Mouse (Mus musculus): ENCODE measurements around the gene Ccdc102a. TPM values are rescaled to one million over a fixed set of nuclear protein-coding genes. Genes with fewer than 3 reads are reported as not detected.
"Not testable (repeated sequence)": the region's sequence is repeated elsewhere in the genome, so short reads cannot be mapped to it uniquely, and the experiment has no call there.

Gene Ccdc102a
- polyA plus RNA-seq, 1 experiment from 2014 or later: 24.1 TPM

- peak overlapping the region; percentile 75; the same call in 1 of the 2 replicates for H3K27ac ChIP-seq (replicated peaks)
- peak overlapping the region; percentile 58 for H3K4me3 ChIP-seq
- H3K27me3 ChIP-seq (replicated peaks; ENCODE audit: low read depth, poor library complexity, severe bottlenecking): peaks cover 42% of the 10 kb centered on the region
- DNase-seq (ENCODE audit: low spot score): no peak
- peaks cover 60% of the 10 kb centered on the region for H3K4me1 ChIP-seq
- peaks cover 33% of the 10 kb centered on the region for H3K36me3 ChIP-seq (replicated peaks)
- H3K9me3 ChIP-seq: no peaks in the 10 kb centered on the region
- WGBS: 16% methylated on average over 4 of the region's 4 CpGs
Observed at GRCm38 (mm10) chr8:94870003-94870402, 47.9 kb downstream of the Ccdc102a start.

GRCm38 (mm10) chr8:94869146-94869545 lies 48.8 kb downstream of the Ccdc102a start:
- Histone ChIP-seq H3K36me3 (replicated peaks) (peaks cover 42% of the 10 kb centered on the region), H3K27me3 (replicated peaks; ENCODE audit: low read depth, poor library complexity, severe bottlenecking) (peaks cover 33% of the 10 kb centered on the region), H3K27ac (replicated peaks) (no peak overlapping the region), H3K9me3 (no peaks in the 10 kb centered on the region), H3K4me1 (peaks cover 51% of the 10 kb centered on the region), H3K4me3 (peak overlapping the region; percentile 58; the same call in 1 of the 2 replicates)
- DNase-seq (ENCODE audit: low spot score): no peak
- 52% methylated on average over 7 of the region's 7 CpGs for WGBS

DNA sequence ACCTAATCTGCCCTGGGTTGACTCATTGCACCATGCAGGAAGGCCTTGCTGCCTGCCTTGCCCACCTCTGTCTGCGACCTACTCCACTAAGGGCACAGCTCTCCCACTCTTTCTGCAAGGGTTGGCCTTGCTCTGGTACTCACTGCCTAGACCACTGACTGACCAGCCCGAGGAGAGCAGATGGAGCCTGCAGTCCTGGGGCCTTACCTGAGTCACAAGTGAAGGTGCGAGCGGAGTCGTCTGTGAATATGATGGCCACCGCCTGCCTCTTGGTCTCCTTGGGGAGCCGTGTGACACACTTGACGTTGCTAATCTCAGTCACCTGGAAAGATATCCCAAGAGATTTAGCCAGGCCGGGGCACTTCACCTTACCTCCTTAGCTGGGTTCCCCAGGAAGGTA lies 51.0 kb downstream of the Ccdc102a start:
- Histone ChIP-seq H3K4me1 (peaks cover 38% of the 10 kb centered on the region), H3K9me3 (no peaks in the 10 kb centered on the region), H3K27ac (replicated peaks) (no peak overlapping the region), H3K36me3 (replicated peaks) (peaks cover 64% of the 10 kb centered on the region), H3K4me3 (no peak overlapping the region), H3K27me3 (replicated peaks; ENCODE audit: low read depth, poor library complexity, severe bottlenecking) (peaks cover 28% of the 10 kb centered on the region)
- DNase-seq (ENCODE audit: low spot score): no peak
- WGBS: 89% methylated on average over 9 of the region's 9 CpGs

- no peak for DNase-seq (ENCODE audit: low spot score)
- no peaks in the 10 kb centered on the region for H3K9me3 ChIP-seq
- peaks cover 80% of the 10 kb centered on the region for H3K36me3 ChIP-seq (replicated peaks)
- 78% methylated on average over 10 of the region's 10 CpGs for WGBS
- no peak overlapping the region for H3K27ac ChIP-seq (replicated peaks)
- H3K4me1 ChIP-seq: peaks cover 21% of the 10 kb centered on the region
- H3K27me3 ChIP-seq (replicated peaks; ENCODE audit: low read depth, poor library complexity, severe bottlenecking): peaks cover 17% of the 10 kb centered on the region
- no peak overlapping the region for H3K4me3 ChIP-seq
Observed at GRCm38 (mm10) chr8:94865292-94865691, 52.6 kb downstream of the Ccdc102a start.

- no peak overlapping the region for H3K4me3 ChIP-seq
- peaks cover 90% of the 10 kb centered on the region for H3K36me3 ChIP-seq (replicated peaks)
- H3K27me3 ChIP-seq (replicated peaks; ENCODE audit: low read depth, poor library complexity, severe bottlenecking): peaks cover 5% of the 10 kb centered on the region
- no peak overlapping the region for H3K27ac ChIP-seq (replicated peaks)
- H3K4me1 ChIP-seq: peaks cover 12% of the 10 kb centered on the region
- no peaks in the 10 kb centered on the region for H3K9me3 ChIP-seq
- WGBS: 86% methylated on average over 10 of the region's 10 CpGs
- DNase-seq (ENCODE audit: low spot score): no peak
Observed at GRCm38 (mm10) chr8:94863897-94864673, 53.8 kb downstream of the Ccdc102a start.

- WGBS: 90% methylated on average over 12 of the region's 12 CpGs
- H3K36me3 ChIP-seq (replicated peaks): peaks cover 87% of the 10 kb centered on the region
Observed at GRCm38 (mm10) chr8:94862487-94863220, 55.2 kb downstream of the Ccdc102a start.

DNA sequence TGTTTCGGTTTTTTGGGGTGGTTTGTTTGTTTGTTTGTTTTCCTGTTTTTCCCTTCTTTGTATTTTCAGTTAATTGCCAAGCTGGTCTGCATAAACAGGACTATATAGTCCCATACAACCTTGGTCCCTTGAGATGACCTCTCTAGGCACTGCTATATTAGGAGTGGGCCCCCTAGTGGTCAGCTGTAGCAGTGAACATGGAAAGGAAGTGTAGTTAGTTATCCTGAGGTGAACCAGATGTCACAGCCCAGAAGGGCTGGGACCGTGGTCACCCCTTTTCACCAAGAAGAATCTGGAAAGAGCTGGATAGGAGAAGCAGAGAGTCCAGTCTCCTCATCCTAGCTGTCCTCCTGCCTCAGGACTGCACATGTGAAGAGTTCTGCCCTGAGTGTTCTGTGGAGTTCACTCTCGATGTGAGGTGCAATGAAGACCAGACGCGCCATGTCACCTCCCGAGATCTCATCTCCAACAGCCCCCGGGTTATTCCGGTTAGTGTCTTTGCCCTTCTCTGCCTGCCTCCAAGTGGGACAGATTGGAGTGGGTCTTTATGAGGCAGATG lies 56.5 kb downstream of the Ccdc102a start:
- peaks cover 75% of the 10 kb centered on the region for H3K36me3 ChIP-seq (replicated peaks)
- no peaks in the 10 kb centered on the region for H3K27me3 ChIP-seq (replicated peaks; ENCODE audit: low read depth, poor library complexity, severe bottlenecking)
- WGBS: 76% methylated on average over 8 of the region's 8 CpGs
- no peak overlapping the region for H3K4me3 ChIP-seq
- H3K4me1 ChIP-seq: peaks cover 15% of the 10 kb centered on the region
- DNase-seq (ENCODE audit: low spot score): peak; percentile 70
- no peaks in the 10 kb centered on the region for H3K9me3 ChIP-seq
- H3K27ac ChIP-seq (replicated peaks): no peak overlapping the region

More at GRCm38 (mm10) chr8:94862487-94863220, 55.2 kb downstream of the Ccdc102a start:
- no peak overlapping the region for H3K4me3 ChIP-seq
- no peak for DNase-seq (ENCODE audit: low spot score)
- H3K27ac ChIP-seq (replicated peaks): no peak overlapping the region
- no peaks in the 10 kb centered on the region for H3K27me3 ChIP-seq (replicated peaks; ENCODE audit: low read depth, poor library complexity, severe bottlenecking)
- peaks cover 15% of the 10 kb centered on the region for H3K4me1 ChIP-seq
- H3K9me3 ChIP-seq: no peaks in the 10 kb centered on the region

GRCm38 (mm10) chr8:94857346-94858173 lies 60.3 kb downstream of the Ccdc102a start, which contains the start of gene Polr2c:
TSS of gene Polr2c (plus strand) at chr8:94857450.
- under 1% methylated on average over 68 of the region's 68 CpGs for WGBS
- H3K4me1 ChIP-seq: peaks cover 15% of the 10 kb centered on the region
- no peaks in the 10 kb centered on the region for H3K9me3 ChIP-seq
- H3K4me3 ChIP-seq: peak within 1 kb of the TSS; percentile 89
- H3K36me3 ChIP-seq (replicated peaks): peaks cover 62% of the 10 kb centered on the region
- H3K27ac ChIP-seq (replicated peaks): peak within 1 kb of the TSS; percentile 90
- H3K27me3 ChIP-seq (replicated peaks; ENCODE audit: low read depth, poor library complexity, severe bottlenecking): no peaks in the 10 kb centered on the region
- DNase-seq (ENCODE audit: low spot score): peak; percentile 93

DNA sequence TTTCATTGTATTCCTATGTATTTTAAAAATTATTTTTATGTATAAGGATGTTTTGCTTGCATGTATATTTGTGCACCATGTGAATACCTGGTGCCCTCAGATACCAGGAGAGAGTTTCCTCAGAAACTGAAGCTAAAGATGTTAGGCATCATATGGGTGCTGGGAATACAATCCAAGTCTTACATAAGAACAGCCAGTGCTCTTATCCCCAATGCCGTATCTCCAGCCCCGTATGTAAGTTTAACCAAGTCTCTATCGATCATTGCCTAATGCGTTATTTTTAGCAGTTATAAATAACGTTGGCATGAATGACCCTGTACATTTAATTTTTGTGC lies 60.9 kb downstream of the Ccdc102a start:
- Histone ChIP-seq H3K27me3 (replicated peaks; ENCODE audit: low read depth, poor library complexity, severe bottlenecking) (no peaks in the 10 kb centered on the region), H3K4me1 (peaks cover 15% of the 10 kb centered on the region), H3K27ac (replicated peaks) (no peak overlapping the region), H3K4me3 (peak overlapping the region; percentile 89), H3K9me3 (no peaks in the 10 kb centered on the region), H3K36me3 (replicated peaks) (peaks cover 60% of the 10 kb centered on the region)
- whole genome bisulfite sequencing: 33% methylated on average over 5 of the region's 5 CpGs
- no peak for DNase-seq (ENCODE audit: low spot score)

- Histone ChIP-seq H3K36me3 (replicated peaks) (peaks cover 60% of the 10 kb centered on the region), H3K4me1 (peaks cover 15% of the 10 kb centered on the region)
- not testable (repeated sequence) for DNase-seq (ENCODE audit: low spot score); H3K27me3 ChIP-seq (replicated peaks; ENCODE audit: low read depth, poor library complexity, severe bottlenecking); H3K27ac ChIP-seq (replicated peaks); H3K4me3 ChIP-seq; H3K9me3 ChIP-seq
- WGBS: 91% methylated on average over 11 of the region's 11 CpGs
Observed at GRCm38 (mm10) chr8:94854761-94855160, 63.1 kb downstream of the Ccdc102a start.

All from embryonic facial prominence, embryonic 10.5 days (tissue).